Mouse (Mus musculus) urinary bladder, postnatal 14 days (tissue): ENCODE results near the gene Lcn12.

Source experiments
- DNase-seq: peaks from one replicate; pipeline ENCODE4 v3.0.0; 2021; ENCODE audit warnings: low spot score

The Lcn12 gene

DNA sequence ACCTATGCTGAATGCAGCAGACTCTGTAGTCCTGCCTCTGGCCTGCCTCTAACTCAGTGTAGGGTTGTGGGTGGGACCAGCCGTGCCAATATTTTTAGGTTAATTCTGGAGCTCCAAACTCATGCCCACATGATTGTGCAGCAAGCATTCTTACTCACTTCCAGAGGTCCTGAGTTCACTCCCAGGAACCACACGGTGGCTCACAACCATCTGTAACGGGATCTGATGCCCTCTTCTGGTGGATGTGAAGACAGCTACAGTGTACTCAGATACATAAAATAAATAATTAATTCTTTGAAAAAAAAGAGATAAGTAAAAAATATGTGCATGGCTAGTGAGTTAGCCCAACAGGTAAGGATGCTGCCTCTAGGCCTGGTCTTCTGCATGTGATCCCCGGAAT, 2.8 kb upstream of the Lcn12 start:
- DNase-seq: no peak

DNA sequence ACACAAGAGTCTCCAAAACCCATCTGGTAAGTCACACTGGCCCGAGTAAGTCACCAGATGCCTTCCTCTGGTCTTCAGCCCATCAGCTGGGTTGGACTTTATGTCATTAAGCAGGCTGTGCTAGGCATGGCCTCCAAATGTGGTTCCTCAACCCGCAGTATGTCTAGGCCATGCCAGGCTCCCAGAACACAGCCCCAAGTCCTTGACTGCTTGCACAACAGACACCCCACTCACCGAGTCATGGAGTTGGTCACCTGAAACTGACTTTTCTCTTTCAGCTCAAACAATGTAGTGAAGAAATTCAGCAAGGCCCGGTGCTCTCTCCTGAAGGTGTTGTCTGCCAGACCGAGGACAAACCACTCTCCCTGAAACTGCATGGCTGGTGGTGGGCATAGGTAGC, 723 bp downstream of the Lcn12 start:
- no peak for DNase-seq

DNA sequence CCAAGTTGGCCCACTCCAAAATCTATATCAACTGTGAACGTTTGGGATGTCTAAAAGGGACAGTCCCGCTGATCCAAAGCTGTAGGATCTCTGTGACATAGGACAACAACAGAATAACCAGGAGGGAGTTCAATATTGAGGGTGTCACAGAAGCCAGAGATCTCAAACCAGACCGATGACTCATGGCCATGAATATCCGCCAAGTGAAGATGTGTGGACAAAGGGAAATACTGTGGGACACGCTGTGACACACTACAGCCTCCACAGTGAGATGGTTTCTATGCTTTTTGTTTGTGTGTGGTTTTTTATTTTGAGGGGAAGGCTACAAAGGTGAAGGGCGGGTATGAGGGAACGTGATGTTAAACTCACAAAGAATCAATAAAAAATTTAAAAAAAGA, 5.0 kb downstream of the Lcn12 start:
- no peak for DNase-seq

DNA sequence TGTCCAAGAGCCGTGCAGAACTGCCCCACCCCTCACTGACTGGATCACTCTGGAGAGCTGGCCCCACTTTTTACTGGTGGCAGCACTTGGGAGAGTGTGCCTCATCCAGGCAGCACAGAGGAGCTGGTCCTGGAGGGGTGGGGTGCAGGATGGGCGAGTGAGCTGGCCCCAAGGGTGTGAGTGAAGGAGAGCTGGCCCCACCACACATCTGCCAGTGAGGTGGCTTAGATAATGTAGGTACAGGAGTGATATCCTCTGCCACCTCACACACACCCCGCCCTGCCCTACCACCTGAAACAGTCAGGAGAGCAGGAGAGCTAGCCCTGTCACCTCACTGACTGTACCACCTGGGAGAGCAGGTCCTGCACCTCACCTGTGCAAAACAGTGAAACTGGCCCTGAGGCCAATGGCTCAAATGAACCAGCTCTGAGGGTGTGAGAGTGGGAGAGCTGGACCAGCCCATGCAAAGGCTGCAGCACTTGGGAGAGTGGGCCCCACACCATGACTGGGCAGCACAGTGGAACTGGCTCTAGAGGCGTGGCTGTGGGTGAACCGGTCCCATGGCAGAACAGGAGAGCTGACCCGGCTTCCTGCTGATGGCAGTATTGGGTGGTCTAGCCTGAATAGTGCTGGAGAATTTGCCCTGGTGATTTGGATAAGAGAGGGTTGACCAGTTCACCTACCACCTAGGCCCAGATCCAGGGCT, 5.6 kb downstream of the Lcn12 start:
- no peak for DNase-seq

DNA sequence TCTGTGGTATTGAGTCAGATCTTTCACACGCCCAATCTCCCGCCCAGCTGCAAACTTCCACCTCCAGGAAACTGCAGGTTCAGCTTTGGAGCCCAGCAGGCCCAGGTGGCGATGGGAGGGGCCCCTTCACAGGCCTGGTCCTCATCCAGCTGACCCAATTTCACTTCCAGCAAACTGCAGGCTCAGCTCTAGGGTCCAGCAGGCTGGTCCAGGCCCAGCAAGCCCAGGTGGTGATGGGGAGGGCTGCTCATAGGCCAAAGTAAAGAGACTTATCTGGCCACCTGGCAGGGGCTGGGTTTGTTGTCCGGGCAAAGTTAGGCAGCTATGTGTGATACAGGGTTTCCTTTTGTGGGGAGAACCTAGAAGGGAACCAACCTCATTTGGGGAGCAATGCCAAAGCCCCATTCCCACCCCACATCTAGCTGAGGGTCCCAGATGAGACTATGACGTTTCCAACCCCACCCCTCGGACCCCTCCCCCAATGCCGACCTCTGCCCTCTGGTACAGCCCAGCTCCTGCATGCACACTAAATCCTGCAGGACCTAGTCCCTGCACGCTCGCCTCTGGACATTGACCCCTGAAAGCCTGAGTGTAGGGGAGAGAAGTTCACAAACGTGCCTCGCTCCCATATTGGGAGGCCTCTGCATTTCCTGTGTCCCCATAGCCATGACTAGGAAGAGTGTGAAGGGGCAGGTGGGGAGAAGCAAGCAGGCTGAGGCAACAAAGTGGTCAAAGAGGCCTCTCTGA, 8.6 kb downstream of the Lcn12 start:
- no peak for DNase-seq

DNA sequence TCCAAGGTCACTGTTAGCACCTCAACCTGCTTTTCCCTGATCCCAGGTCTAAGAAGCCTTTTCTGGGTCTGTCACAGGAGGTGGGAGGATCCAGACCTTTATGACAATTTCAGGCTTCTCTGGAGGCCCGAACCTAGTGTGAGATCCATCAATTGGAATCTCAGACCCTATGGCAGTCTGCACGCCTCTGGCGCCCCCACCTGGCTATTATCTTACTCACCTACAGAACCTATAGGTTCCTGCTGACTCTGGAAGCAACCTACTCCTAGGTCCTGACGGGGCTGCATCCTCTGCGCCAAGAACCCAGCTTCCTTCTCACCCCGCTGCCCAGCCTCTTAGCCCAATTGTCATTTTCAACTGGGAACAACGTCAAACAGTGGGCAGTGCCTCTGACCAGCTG, 10.7 kb downstream of the Lcn12 start:
- DNase-seq: peak; percentile 56

DNA sequence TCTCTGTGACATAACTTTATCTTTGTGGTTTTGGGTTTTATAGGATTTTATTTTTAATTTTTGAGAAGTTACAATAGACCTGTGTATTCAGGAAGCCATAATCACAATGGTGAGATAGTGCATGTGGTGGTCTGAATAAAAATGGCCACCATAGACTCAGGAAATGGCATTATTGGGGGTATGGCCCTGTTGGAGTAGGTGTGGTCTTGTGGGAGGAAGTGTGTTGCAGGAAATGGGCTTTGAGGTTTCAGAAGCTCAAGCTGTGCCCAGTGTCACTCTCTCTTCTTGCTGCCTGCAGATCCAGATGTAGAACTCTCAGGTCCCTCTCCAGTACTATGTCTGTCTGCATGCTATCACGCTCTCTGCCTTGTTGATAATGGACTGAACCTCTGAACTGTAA, 13.2 kb downstream of the Lcn12 start:
- no peak for DNase-seq

DNA sequence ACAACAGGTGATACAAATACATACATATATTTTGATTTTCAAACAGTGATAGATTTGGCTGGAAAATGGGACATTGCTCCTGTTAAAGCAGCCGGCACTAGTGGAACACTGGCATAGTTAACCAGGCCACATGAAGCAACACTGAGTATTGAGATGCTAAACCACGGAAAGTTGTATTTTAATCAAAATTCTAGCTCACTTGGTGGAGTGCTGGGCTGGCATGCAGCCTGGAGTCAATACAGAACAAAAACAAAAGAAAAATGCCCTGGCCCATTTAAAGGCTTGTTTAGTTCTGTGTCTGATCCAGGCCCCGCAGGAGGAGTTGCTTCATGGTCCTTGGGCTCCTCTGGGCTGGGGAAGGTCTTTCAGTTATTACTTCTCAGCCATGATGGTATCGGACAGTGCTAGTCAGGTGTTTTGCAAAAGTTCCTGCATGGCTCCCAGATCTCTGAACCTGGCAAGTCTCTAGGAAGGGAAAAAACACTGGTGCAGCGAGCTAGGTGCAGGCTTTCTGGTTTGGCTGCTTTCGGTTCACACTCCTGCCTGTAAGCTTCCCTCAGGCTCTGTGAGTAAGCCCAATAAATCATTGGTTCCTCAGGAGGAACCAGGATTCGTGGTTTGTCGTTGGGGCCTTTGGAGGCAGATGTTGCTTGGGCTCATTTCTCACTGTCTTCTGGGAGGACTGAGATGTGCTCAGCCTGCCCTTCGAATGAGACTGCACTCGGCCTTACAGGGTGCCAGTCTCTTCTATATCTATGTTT, 14.0 kb downstream of the Lcn12 start:
- peak; percentile 43 for DNase-seq

DNA sequence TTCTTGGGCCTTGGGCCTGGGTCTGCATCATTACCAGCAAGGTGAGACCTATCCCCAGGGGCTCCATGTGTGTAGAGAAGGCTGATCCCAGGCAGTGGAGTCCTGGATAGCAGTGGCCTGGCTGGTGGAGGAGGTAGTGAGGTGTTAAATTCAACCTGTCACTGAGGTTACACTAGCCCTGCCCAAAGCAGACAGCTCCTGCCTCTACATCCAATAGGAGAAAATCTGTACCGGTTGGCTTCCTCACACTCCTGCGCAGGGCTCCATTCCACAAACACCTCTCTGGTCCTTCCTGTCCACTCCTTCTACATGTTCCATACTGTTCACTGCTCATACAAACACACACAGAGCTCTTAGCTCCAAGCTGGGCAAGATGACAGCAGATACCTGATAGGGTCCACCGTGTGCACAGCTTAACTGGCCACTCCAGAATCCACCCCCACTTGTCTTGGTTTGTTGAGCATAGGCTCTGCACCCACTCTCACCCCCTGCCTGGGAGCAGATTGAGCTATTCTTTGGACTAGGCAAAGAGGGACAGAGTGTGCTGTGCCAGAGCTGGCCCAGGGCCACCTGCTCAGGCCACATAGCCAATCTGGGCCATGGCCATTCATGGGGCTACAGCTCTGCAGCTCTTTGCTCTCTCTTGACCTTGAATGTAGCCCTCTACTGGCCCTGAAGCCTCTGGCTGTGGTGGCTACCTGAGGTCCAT, 15.6 kb downstream of the Lcn12 start:
- no peak for DNase-seq

DNA sequence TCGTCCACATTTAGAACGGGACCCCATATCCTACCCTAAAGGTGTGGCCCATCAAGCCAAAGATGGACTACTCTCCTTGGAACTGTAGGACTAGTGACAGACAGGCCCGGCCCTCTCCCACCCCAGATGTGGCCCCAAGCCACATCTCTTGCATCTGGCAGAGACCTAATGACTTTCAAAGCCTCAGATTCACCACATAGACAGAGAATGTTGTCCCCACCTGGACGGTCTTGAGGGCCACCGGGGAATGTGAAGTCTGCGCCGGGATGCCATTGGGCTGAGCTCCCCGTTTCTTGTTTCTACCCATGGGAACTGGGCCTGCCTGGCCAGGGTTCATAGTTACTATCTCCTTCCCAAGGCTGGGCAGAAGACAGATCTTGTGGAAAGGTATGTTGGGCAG, 16.2 kb downstream of the Lcn12 start:
- no peak for DNase-seq

DNA sequence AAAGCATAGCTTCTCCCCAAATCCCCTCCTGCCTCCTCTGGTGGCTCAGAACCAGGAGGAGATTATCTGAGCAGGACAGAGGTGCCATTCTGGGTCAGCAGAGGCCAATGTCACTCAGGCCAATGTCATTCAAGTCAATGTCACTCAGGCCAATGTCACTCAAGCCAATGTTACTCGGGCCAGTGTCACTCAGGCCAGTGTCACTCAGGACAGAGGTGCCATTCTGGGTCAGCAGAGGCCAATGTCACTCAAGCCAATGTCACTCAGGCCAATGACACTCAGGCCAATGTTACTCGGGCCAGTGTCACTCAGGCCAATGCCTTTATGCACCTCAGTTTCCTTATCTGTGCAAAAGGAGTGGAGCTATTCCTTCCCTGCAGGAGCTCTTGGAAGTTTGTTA, 21.2 kb downstream of the Lcn12 start:
- DNase-seq: no peak

DNA sequence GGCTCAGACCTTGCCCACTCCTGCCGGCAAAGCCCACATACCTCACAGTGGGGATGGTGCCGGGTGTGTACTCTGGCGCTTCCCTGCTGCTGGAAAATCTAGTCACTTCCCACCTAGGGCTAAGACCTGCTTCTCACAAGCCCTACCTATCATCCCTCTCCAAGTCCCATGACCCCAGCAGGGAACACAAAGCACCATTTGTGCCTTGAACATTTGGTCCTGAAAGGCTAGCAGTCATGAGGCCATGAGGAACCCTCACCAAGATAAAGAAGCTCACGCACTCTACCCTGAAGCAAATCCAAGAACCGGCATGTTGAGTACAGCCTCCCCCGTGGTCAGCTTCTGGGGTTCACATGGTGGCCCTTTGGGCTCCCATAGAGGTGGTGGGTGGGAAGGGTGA, 23.7 kb downstream of the Lcn12 start, which contains the start of gene Ptgds:
Gene Ptgds (minus strand): TSS at position 78 of the 400 bp plus-strand sequence.
- DNase-seq: no peak

DNA sequence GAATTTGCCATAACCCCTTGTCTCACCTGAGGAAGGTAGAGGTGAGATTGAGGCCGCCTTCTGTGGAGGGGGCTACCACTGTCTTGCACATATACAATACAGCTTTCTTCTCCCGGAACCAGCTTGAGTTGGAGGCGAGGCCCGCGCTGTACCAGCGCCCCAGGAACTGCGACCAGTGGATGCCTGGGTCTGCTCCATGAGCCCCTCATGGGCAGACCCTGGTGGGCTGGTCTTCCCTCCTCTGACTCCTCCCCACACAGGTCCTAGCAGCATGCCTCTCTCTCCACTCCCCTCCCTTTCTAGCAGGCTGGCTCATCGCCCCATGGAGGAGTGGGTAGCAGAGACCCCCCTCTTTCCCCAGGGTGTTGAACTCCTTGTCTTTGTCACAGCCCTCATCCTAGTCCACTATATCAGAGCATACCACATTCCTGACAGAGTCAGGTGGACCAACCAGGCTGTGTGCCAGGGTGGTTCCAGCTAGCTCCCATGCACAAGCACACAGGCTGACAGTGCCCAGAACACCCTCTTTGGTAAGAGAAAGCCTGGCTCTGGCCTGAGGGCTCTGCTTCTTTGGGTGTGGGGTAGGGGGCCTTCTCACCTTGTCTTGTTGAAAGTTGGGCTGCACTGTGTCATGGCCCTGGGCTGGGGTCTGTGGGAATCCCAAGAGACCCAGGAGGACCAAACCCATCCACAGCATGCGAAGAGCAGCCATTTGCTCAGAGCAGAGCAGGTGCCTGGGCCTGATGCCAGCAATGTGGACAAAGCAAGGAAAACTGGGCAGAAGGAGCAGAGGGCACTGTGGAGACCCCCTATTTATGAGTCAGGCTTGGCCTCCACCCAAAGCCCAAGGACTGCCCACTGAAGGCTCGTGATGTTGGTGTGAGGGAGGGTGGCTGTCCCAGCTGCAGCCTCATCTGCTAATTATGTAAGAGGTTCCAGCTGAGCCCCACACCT, 24.5 kb downstream of the Lcn12 start:
- no peak for DNase-seq

DNA sequence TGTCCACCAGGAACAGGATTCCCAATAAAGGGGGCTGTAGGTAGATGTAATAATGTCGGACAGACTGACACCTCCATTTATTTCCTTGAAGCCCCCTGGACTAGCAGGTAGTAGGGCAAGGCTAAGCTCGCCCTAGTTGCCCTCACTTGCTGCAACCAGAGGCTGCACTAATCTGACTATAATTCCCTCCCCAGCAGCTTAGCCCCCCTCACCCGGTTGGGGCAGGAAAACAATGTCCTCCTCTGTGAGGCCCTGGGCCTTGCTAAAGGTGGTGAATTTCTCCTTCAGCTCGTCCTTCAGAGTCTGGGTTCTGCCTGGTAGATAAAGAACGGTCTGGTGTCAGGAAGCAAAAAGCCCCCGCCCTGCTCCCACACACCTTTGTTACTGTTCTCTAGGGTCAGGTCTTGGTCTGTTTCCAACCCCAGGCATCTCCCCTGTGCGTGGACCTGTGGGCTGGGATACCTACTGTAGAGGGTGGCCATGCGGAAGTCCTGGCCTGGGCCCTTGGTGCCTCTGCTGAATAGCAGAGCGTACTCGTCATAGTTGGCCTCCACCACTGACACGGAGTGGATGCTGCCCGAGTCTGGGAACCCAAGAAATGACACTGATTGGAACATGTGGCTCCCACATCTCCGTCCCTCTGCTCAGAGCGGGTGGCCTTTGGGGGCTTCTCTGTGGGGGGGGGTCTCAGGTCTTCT, 26.0 kb downstream of the Lcn12 start:
- DNase-seq: no peak

DNA sequence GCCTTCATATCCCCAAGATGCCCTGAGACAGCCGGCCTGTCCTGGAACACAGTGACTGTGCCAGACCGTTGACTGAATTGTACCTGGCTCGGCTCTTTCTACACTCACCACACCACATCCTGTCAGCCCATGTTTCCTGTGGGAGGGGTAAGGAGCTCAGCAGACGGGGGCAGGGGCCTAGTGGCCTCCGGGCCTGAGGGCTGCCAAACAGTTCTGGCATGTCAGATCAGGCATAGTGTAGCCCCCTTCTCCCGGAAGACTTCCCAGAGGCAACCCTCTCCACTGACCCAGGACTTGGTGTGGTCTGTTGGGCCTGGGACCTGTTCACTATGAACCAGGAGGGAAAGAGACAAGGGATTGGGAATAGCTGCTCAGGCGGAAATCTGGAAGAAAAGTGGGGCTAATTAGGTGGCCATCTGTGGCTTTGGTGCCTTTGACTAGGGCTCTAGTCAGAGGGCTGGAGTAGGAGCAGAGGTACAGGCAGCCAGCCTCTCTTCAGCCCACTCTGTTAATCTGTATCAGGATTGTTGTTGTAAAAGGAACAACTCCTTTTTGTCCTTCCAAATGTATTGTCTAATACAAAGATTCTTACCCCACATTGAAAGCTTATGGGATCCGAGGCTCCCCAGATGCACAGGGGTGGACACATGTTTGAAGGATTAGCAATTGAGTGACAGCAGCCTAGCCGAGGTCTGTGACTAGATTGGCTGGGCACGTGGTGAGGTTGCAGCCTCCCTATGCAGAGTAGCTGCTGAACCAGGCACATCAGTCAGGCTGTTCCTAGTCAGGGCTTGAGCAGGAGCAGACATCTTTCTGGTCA, 27.7 kb downstream of the Lcn12 start:
- DNase-seq: no peak

DNA sequence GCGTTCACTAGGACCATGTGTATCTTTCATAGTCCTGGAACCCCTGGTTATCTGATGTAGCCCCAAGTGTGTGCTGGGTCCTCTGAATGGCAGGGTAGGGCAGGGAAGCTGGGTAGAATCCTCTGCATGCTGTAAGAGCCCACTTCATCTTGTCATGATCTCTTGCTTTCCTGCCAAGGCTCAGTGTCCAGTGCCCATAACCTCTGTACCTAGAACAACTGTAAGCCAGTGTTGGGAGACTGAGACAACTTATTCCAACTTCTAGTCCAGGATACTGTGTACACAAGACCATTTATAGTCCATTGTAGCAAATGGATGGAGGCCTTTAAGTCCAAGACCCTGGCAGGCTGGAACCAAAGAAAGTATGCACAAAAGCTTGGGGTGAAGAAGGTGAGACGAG, 28.5 kb downstream of the Lcn12 start:
- DNase-seq: no peak

DNA sequence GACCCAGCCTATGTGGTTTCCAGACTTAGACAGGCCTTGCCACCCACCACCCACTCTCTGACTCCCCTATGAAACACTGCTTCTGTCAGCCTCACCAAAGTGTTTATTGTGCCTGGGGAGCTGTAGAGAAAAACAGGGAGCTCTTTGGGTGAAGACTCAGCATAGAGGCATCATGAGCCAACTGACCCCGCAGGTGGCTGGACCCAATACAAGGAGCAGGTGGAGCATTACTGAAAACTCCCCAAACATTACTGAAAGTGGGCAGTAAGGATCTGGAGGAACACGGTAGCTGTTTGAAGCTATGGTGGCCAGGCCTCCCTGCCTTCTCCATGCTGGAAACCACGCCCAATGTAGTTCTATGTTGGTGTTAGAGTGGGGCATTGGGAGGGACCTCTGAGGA, 30.1 kb downstream of the Lcn12 start:
- no peak for DNase-seq

DNA sequence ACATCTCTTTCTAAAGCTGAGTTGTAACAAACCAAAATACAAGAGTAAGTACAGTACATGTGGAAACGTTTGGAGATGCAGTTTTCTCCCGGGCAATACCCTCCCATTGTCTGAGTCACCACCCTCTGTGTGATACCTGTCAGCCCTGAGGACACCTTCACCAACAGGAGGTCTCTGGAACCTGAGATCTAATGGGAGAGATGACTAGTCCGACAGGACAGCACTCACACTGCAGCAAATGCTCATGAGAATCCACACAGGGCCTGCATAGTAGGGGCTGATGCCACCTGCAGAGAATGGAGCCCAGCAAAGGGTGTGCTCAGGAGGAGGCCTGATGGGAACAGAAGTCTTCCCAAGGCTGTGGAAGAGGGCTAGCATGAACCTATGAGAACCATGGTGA, 32.3 kb downstream of the Lcn12 start:
- DNase-seq: no peak

DNA sequence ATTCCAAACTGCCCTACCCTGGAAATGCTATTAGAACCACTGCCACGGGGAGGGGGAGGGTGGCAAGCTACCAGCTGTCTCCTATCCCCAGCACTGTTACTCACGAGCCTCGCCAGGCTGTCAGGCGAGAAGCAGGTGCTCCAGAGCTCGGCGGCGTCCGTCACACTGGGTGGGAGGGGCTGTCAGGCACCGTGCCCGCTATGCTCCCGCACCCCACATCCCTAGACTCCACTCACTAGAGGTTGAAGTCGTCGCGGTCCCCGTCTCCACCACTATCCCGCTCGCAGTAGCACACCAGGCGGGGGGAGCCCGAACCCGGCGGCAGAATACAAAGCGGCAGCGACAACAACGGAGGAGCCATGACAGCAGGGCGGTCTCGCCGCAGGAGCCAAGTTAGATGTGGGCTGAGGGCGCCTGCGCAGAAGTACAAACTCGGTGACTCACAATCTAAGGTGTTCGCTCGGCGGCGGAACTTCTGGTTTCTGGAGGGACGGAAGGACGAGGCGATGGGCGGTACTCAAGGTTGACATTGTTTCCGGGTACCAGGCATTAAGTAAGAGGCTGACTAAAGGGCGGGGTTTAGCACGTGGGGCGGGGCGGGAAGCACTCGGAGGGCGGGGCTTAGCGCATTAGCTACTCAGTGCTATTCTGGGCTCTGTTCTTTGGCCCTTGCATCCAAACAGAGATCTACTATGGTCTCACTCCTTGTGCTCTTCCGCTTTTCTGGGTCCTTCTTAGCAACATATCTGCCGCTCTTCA, 33.0 kb downstream of the Lcn12 start, which contains the start of gene Paxx:
Gene Paxx (minus strand): TSS at position 544 of the 759 bp plus-strand sequence.
- DNase-seq: peak; percentile 95
